Mouse (Mus musculus) liver, embryonic 12.5 days (tissue): ENCODE results near the gene Ccr10. TPM values are rescaled to one million over a fixed set of nuclear protein-coding genes. Genes with fewer than 3 reads are reported as not detected.
"Not testable (repeated sequence)": the region's sequence is repeated elsewhere in the genome, so short reads cannot be mapped to it uniquely, and the experiment has no call there.

ENCODE experiments used
- ATAC-seq: fragments of 200-750 bp; cut with Nextera tagmentation; 2 replicates; pipeline ENCODE4 v1.8.0; 2017; ENCODE audit warnings: moderate number of reproducible peaks, mild to moderate bottlenecking, moderate library complexity
- H3K27ac ChIP-seq: fragments of 300-500 bp; sonication (generic); 2 replicates; pipeline ENCODE4 v1.5.1; 2016; ENCODE audit warnings: mild to moderate bottlenecking
- H3K27me3 ChIP-seq: fragments of 300-500 bp; sonication (generic); replicated peaks from 2 replicates; pipeline ENCODE4 v1.6.1; 2016; ENCODE audit warnings: mild to moderate bottlenecking, moderate library complexity
- H3K36me3 ChIP-seq: fragments of 300-500 bp; sonication (generic); 2 replicates; pipeline ENCODE4 v1.6.1; 2016; ENCODE audit warnings: mild to moderate bottlenecking, moderate library complexity
- H3K4me1 ChIP-seq: fragments of 300-500 bp; sonication (generic); 2 replicates; pipeline ENCODE4 v1.6.1; 2016
- H3K4me2 ChIP-seq: fragments of 300-500 bp; sonication (generic); 2 replicates; pipeline ENCODE4 v1.6.1; 2016; ENCODE audit warnings: mild to moderate bottlenecking, moderate library complexity
- H3K4me3 ChIP-seq: fragments of 300-500 bp; sonication (generic); 2 replicates; pipeline ENCODE4 v1.5.1; 2016; ENCODE audit warnings: mild to moderate bottlenecking, moderate library complexity
- H3K9ac ChIP-seq: fragments of 300-500 bp; sonication (generic); 2 replicates; pipeline ENCODE4 v1.6.1; 2016; ENCODE audit warnings: mild to moderate bottlenecking, moderate library complexity
- H3K9me3 ChIP-seq: fragments of 300-500 bp; sonication (generic); replicated peaks from 2 replicates; pipeline ENCODE4 v1.6.1; 2016; ENCODE audit warnings: mild to moderate bottlenecking, moderate library complexity
- WGBS: fragments of 180-500 bp; shearing (Covaris S2); methylation state at CpG from one replicate; pipeline ENCODE4 v1.1.7; 2016; ENCODE audit not compliant: insufficient replicate concordance; 5-methylcytosine and 5-hydroxymethylcytosine counted together
- polyA plus RNA-seq: library from polyadenylated mRNA; unstranded; fragments of >200 nt; fragmentation: Nextera tagmentation; extraction: Ambion mirVana; gene quantifications from 2 replicates; pipeline ENCODE4 v1.2.1, GENCODE M21; 2016

The Ccr10 gene
- polyA plus RNA-seq, 1 experiment from 2014 or later, result 0.07 TPM

DNA sequence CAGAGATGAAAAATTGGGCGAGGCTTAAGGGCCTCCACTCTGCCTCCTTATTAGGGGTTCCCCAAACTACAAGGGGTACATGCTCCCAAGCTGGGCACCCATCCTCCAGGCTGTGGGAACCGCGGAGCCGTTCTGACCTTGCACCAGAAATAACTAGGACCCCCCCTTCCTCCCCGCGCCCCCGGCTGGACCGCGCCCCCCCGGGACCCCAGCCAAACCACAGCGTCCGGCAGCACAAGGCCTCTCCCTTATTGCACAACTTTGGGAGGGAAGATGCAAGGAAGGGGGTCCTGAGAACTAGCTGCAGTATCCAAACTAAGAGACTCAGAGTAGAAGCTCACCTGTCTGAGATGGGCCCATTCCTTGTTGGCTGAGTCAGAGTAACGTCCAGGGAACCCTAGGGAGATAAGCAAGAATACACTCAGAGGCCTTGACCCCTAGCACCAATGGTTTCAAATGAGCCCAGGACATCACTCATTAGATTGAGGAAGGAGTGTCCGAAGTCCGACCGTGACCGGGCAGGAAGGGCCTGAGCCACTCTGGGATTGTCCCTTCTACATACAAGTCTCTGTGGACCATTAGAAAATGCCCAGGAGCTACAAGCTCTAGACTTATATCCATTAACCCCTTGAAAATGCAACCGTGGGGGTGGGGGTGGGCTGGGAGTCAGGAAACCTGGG lies 6.8 kb downstream of the Ccr10 start:
- 29% methylated on average over 18 of the region's 18 CpGs for WGBS

GRCm38 (mm10) chr11:101167963-101168300 lies 7.3 kb downstream of the Ccr10 start:
- Histone ChIP-seq H3K27ac (no peak overlapping the region), H3K4me1 (peaks cover 70% of the 10 kb centered on the region), H3K4me2 (no peak overlapping the region), H3K36me3 (peaks cover 9% of the 10 kb centered on the region; the same call in 1 of the 2 replicates), H3K9me3 (no peaks in the 10 kb centered on the region), H3K9ac (no peak overlapping the region), H3K4me3 (no peak overlapping the region), H3K27me3 (peaks cover 100% of the 10 kb centered on the region)
- 30% methylated on average over 8 of the region's 8 CpGs for WGBS
- no peak for ATAC-seq

More for the DNA sequence above, 6.8 kb downstream of the Ccr10 start:
- Histone ChIP-seq H3K4me1 (peaks cover 74% of the 10 kb centered on the region), H3K9me3 (no peaks in the 10 kb centered on the region), H3K27ac (no peak overlapping the region), H3K27me3 (peaks cover 100% of the 10 kb centered on the region), H3K36me3 (peaks cover 9% of the 10 kb centered on the region; the same call in 1 of the 2 replicates), H3K9ac (no peak overlapping the region), H3K4me3 (no peak overlapping the region), H3K4me2 (no peak overlapping the region)
- ATAC-seq, result no peak

GRCm38 (mm10) chr11:101167211-101167962 lies 7.9 kb downstream of the Ccr10 start:
- no peak overlapping the region for H3K27ac ChIP-seq
- no peaks in the 10 kb centered on the region for H3K9me3 ChIP-seq
- peaks cover 9% of the 10 kb centered on the region; the same call in 1 of the 2 replicates for H3K36me3 ChIP-seq
- peaks cover 100% of the 10 kb centered on the region for H3K27me3 ChIP-seq
- 36% methylated on average over 19 of the region's 19 CpGs for WGBS
- H3K9ac ChIP-seq, result no peak overlapping the region
- H3K4me1 ChIP-seq, result peaks cover 67% of the 10 kb centered on the region
- ATAC-seq, result no peak
- H3K4me3 ChIP-seq, result no peak overlapping the region
- H3K4me2 ChIP-seq, result no peak overlapping the region

GRCm38 (mm10) chr11:101166357-101166756 lies 8.9 kb downstream of the Ccr10 start:
- Histone ChIP-seq H3K4me1 (peaks cover 56% of the 10 kb centered on the region), H3K36me3 (peaks cover 13% of the 10 kb centered on the region; the same call in 1 of the 2 replicates), H3K4me3 (no peak overlapping the region), H3K27me3 (peaks cover 100% of the 10 kb centered on the region), H3K9me3 (no peaks in the 10 kb centered on the region), H3K9ac (no peak overlapping the region), H3K27ac (no peak overlapping the region), H3K4me2 (no peak overlapping the region)
- no peak for ATAC-seq
- WGBS, result 49% methylated on average over 14 of the region's 14 CpGs

DNA sequence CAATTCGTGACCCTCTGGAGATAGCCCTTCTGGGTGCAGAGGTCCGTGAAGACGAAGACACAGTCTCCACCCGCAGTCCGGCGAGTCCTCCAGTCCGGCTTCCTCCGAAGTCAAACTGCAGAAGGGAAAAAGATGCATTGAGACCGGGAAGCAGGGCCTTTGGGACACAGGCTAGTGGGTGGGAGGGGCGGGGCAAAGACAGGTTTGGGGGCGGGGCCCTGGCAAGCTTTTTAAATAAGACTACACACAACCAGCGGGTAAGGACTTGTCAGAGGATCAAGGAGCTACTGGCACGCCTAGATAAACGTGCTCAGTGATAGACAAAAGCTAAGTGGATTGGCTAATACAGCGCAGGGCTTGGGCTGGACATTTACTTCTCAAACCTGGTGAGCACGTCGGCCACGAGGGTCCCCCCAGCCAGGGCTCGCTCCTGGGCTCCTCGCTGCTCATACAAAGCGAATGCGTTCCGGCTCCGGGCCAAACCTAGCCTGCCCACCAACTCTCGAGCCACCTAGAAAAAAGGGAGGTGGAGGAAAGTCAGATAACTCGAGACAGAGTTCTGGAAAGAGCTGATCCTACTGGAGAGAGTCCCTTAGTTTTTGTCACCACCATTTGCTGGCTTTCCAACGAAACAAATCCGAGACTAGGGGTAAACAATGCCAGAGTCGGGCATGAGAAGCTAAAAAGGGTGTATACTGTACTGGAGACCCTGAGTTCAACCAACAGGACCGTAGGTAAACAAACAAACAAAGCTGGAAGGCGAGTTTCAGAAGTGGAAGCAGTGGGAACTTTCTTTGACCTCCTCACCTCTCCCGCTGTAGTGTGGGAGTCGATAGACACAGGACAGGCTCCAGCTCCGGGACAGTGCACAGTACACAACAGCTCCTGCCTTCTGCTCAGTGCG lies 10.3 kb downstream of the Ccr10 start:
- Histone ChIP-seq H3K27ac (no peak overlapping the region), H3K9ac (no peak overlapping the region), H3K27me3 (peaks cover 98% of the 10 kb centered on the region), H3K9me3 (no peaks in the 10 kb centered on the region), H3K4me1 (peaks cover 44% of the 10 kb centered on the region), H3K36me3 (peaks cover 13% of the 10 kb centered on the region; the same call in 1 of the 2 replicates), H3K4me3 (no peak overlapping the region), H3K4me2 (peak overlapping the region; percentile 57)
- 19% methylated on average over 35 of the region's 35 CpGs for WGBS
- peak; percentile 27; the same call in 1 of the 2 replicates for ATAC-seq

- no peak for ATAC-seq
- peak overlapping the region; percentile 32 for H3K4me3 ChIP-seq
- H3K9me3 ChIP-seq, result no peaks in the 10 kb centered on the region
- H3K4me2 ChIP-seq, result peak overlapping the region; percentile 57
- no peak overlapping the region for H3K27ac ChIP-seq
- peaks cover 38% of the 10 kb centered on the region for H3K4me1 ChIP-seq
- H3K27me3 ChIP-seq, result peaks cover 98% of the 10 kb centered on the region
- WGBS, result 12% methylated on average over 21 of the region's 21 CpGs
- peaks cover 13% of the 10 kb centered on the region; the same call in 1 of the 2 replicates for H3K36me3 ChIP-seq
- no peak overlapping the region for H3K9ac ChIP-seq
Measured at GRCm38 (mm10) chr11:101164351-101164665, 10.9 kb downstream of the Ccr10 start.

- ATAC-seq, result no peak
- H3K36me3 ChIP-seq, result peaks cover 13% of the 10 kb centered on the region; the same call in 1 of the 2 replicates
- H3K4me1 ChIP-seq, result peaks cover 34% of the 10 kb centered on the region
Measured at GRCm38 (mm10) chr11:101163476-101164350, 11.5 kb downstream of the Ccr10 start.

DNA sequence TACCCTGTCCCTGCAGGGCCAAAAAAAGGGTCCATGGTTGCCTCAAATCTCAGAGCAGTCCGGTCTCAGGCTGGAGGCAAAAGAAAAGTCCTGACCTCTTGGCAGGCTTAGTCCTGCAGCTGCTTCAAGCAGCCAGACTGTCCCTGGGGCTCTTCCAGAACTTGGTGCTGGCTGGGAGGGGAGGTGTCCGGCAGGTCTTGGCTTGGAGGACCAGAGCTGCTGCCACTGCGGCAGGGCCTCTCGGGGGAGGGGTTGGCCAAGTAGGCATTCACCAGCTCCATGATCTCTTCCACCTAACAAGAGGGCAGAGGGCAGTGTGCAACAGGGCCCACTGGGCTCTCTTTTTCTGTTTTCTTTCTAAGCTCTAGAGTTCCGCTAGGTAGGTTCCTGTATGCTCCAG lies 12.5 kb downstream of the Ccr10 start:
- peaks cover 26% of the 10 kb centered on the region for H3K4me1 ChIP-seq
- no peaks in the 10 kb centered on the region for H3K9me3 ChIP-seq
- no peak for ATAC-seq
- peaks cover 11% of the 10 kb centered on the region; the same call in 1 of the 2 replicates for H3K36me3 ChIP-seq
- no peak overlapping the region for H3K4me2 ChIP-seq
- no peak overlapping the region for H3K9ac ChIP-seq
- WGBS, result 66% methylated on average over 5 of the region's 5 CpGs
- H3K27me3 ChIP-seq, result peaks cover 98% of the 10 kb centered on the region
- H3K27ac ChIP-seq, result no peak overlapping the region
- H3K4me3 ChIP-seq, result no peak overlapping the region

More at GRCm38 (mm10) chr11:101163476-101164350, 11.5 kb downstream of the Ccr10 start:
- Histone ChIP-seq H3K4me2 (peak overlapping the region; percentile 57), H3K27ac (no peak overlapping the region), H3K9ac (no peak overlapping the region), H3K9me3 (no peaks in the 10 kb centered on the region), H3K4me3 (peak overlapping the region; percentile 32), H3K27me3 (peaks cover 98% of the 10 kb centered on the region)
- WGBS, result 23% methylated on average over 49 of the region's 49 CpGs

GRCm38 (mm10) chr11:101162301-101162700 lies 12.9 kb downstream of the Ccr10 start:
- no peaks in the 10 kb centered on the region for H3K9me3 ChIP-seq
- H3K27me3 ChIP-seq, result peaks cover 98% of the 10 kb centered on the region
- ATAC-seq, result no peak
- peaks cover 24% of the 10 kb centered on the region for H3K4me1 ChIP-seq
- H3K9ac ChIP-seq, result no peak overlapping the region
- H3K27ac ChIP-seq, result no peak overlapping the region
- H3K36me3 ChIP-seq, result peaks cover 7% of the 10 kb centered on the region; the same call in 1 of the 2 replicates
- 54% methylated on average over 5 of the region's 5 CpGs for WGBS
- H3K4me2 ChIP-seq, result no peak overlapping the region
- no peak overlapping the region for H3K4me3 ChIP-seq

- H3K27me3 ChIP-seq, result peaks cover 97% of the 10 kb centered on the region
- peaks cover 5% of the 10 kb centered on the region; the same call in 1 of the 2 replicates for H3K36me3 ChIP-seq
- H3K9ac ChIP-seq, result no peak overlapping the region
- no peak overlapping the region for H3K4me3 ChIP-seq
- H3K27ac ChIP-seq, result no peak overlapping the region
- H3K4me1 ChIP-seq, result peaks cover 24% of the 10 kb centered on the region
- 70% methylated on average over 15 of the region's 15 CpGs for WGBS
- no peaks in the 10 kb centered on the region for H3K9me3 ChIP-seq
- no peak overlapping the region for H3K4me2 ChIP-seq
- ATAC-seq, result no peak
Measured at GRCm38 (mm10) chr11:101161551-101161950, 13.7 kb downstream of the Ccr10 start.

DNA sequence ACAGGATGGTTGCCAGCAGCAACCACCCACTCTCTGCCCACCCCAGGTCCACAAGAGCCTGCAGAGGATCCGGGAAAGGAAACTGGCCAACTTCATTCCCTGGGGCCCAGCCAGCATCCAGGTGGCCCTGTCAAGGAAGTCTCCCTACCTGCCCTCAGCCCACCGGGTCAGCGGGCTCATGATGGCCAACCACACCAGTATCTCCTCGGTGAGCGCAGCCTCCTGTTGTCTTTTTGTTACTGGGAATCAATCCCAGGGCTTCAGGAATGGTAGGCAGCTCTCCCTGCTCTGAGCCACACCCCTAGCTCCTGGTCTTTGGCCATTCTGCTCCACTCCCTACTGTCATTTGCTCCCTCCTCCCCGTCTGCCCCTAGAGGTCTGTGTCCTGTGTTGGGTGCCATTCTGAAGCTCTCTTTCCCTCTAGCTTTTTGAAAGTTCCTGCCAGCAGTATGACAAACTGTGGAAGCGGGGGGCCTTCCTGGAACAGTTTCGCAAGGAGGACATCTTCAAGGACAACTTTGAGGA lies 14.2 kb downstream of the Ccr10 start:
- ATAC-seq, H3K4me3 ChIP-seq, H3K9ac ChIP-seq, H3K36me3 ChIP-seq, H3K9me3 ChIP-seq, H3K27ac ChIP-seq, H3K4me2 ChIP-seq: not testable (repeated sequence)
- WGBS, result 58% methylated on average over 8 of the region's 8 CpGs
- Histone ChIP-seq H3K27me3 (peaks cover 97% of the 10 kb centered on the region), H3K4me1 (peaks cover 24% of the 10 kb centered on the region)
